Mouse (Mus musculus) hindbrain, embryonic 10.5 days (tissue): ENCODE measurements around the gene Oca2. TPM values are rescaled to one million over a fixed set of nuclear protein-coding genes. Genes with fewer than 3 reads are reported as not detected.

Experiments
- polyA plus RNA-seq: library from polyadenylated mRNA; unstranded; fragments of >200 nt; fragmentation: Nextera tagmentation; extraction: Ambion mirVana; gene quantifications from 2 replicates; pipeline ENCODE4 v1.2.1, GENCODE M21; 2016

The Oca2 gene
- polyA plus RNA-seq, 1 experiment from 2014 or later, result 0.26 TPM

Other genes with a start within 250 kb of the Oca2 start
- 7.2 and 9.2 TPM in 2 replicates for gene Nipa1, start 219.8 kb upstream of the Oca2 start, polyA plus RNA-seq
- 20.6 and 23.8 TPM in 2 replicates for gene Herc2, start 189.6 kb upstream of the Oca2 start, polyA plus RNA-seq